Mouse (Mus musculus) ES-E14 (cell line): ENCODE measurements at regions not wholly inside any gene's neighbourhood (a gene's known extent, or its start where the extent isn't known, plus 50 kb on each side); places are given as distances from the start of the nearest gene placed in this dataset.

Experiments used
- DNase-seq: peaks from one replicate; pipeline ENCODE4 v3.0.0-alpha.2; 2013; ENCODE audit warnings: low read depth, low spot score
- H3K27ac ChIP-seq: 2 replicates; pipeline ENCODE4 v1.5.1; 2012; ENCODE audit warnings: low read depth, mild to moderate bottlenecking, low read length, moderate library complexity, mixed read lengths; ENCODE audit not compliant: poor library complexity, insufficient read depth, severe bottlenecking
- H3K36me3 ChIP-seq: 2 replicates; pipeline ENCODE4 v1.6.1; 2012; ENCODE audit warnings: mild to moderate bottlenecking, low read length, moderate library complexity, mixed read lengths; ENCODE audit not compliant: control insufficient read depth, poor library complexity, insufficient read depth, severe bottlenecking
- H3K4me1 ChIP-seq, 2 experiments: fragments of 150-350 bp in 1 of 2; sonication (generic) in 1 of 2; 2 replicates each; pipeline ENCODE4 v1.6.1; 2012; ENCODE audit warnings: low read length in 2 of 2, mild to moderate bottlenecking in 1 of 2, mixed read lengths in 1 of 2; ENCODE audit not compliant: control insufficient read depth in 2 of 2, insufficient read depth in 2 of 2, poor library complexity in 1 of 2
- H3K4me3 ChIP-seq, 2 experiments: fragments of 150-350 bp in 1 of 2; sonication (generic) in 1 of 2; 2 replicates each; pipeline ENCODE4 v1.5.1; 2012; ENCODE audit warnings: low read length in 2 of 2, low read depth in 1 of 2, mild to moderate bottlenecking in 1 of 2, mixed read lengths in 1 of 2; ENCODE audit not compliant: insufficient read depth in 1 of 2, poor library complexity in 1 of 2, severe bottlenecking in 1 of 2
- H3K9ac ChIP-seq: 2 replicates; pipeline ENCODE4 v1.6.1; 2012; ENCODE audit warnings: low read depth, mild to moderate bottlenecking, low read length, mixed read lengths; ENCODE audit not compliant: poor library complexity, insufficient read depth, severe bottlenecking
- H3K9me3 ChIP-seq: fragments of 150-350 bp; sonication (generic); 2 replicates; pipeline ENCODE4 v1.6.1; 2012; ENCODE audit warnings: low read depth, mild to moderate bottlenecking, low read length; ENCODE audit not compliant: control insufficient read depth, insufficient read depth
- CHD2 ChIP-seq: IDR thresholded peaks from 2 replicates; pipeline ENCODE4 v1.6.1; 2014; ENCODE audit warnings: mild to moderate bottlenecking, low read depth, low read length, inconsistent platforms
- HCFC1 ChIP-seq: IDR thresholded peaks from 2 replicates; pipeline ENCODE4 v1.6.1; 2012; ENCODE audit warnings: low read length, inconsistent platforms, borderline replicate concordance; ENCODE audit not compliant: insufficient read depth
- MAFK ChIP-seq: IDR thresholded peaks from 2 replicates; pipeline ENCODE4 v1.6.1; 2014; ENCODE audit warnings: mild to moderate bottlenecking, low read depth, low read length, inconsistent platforms; ENCODE audit not compliant: insufficient read depth
- ZC3H11A ChIP-seq: IDR thresholded peaks from 2 replicates; pipeline ENCODE4 v1.6.1; 2012; ENCODE audit warnings: low read depth, mild to moderate bottlenecking, inconsistent platforms, low read length, borderline replicate concordance
- ZNF384 ChIP-seq: IDR thresholded peaks from 2 replicates; pipeline ENCODE4 v1.6.1; 2012; ENCODE audit warnings: low read depth, low read length, inconsistent platforms
- in situ Hi-C, 2 experiments: fragments of 600-800 bp; cut with MboI; formaldehyde crosslinking; loops; one replicate each; pipeline ENCODE4 v1.15.1; 2025; ENCODE audit warnings: low sequenced_read_pairs in 2 of 2, inconsistent platforms in 1 of 2; ENCODE audit not compliant: unreplicated experiment in 2 of 2

DNA sequence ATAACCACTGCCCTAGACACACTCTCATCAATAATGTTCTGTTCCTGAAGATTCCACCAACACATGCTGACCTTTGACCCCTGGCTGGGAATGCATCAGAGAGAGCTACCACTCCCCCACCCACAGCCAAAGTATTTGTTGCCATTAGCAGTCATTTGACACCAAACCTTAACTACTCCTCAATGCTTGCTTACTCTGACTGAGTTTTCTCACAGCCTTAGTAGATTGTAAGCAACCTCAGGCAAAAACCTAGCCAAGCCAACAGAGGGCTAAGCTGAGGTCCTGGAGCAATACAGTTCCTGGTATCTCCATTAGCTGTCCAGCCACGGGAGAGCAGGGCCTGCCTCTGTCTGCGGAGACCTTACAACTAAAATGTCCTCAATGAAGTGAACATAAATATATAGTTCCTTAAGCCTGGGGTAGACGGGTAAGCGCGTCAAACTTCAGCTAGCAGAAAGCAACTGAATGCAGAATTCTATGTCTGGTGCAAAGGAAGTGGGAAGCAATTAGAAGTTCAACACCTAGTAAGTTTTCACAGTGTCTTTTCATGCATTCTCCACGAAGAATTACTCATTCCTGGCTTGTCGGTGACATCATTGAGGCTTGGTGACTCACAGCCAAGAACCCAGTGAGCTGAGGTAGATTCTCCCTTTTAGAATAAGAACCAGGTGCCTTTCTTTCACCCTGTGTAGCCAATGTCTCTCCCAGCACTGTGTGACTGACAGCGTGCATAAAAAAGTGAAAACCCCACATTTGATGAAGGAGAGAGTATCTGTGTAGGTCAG is 113.6 kb upstream of the Nebl start:
- H3K36me3 ChIP-seq: no peaks in the 10 kb centered on the region
- in situ Hi-C loops: loop anchor here in 1 of 2 experiments (25.0 kb wide), 1 partner anchor 408 kb away; no protein-coding TSS in a partner anchor
- H3K4me3 ChIP-seq: no peak overlapping the region
- no peak for DNase-seq
- no peak for TF ChIP-seq ZC3H11A
- TF ChIP-seq ZNF384: no peak
- TF ChIP-seq MAFK: no peak
- TF ChIP-seq CHD2: no peak
- TF ChIP-seq HCFC1: no peak
- no peak overlapping the region; the same call in 1 of the 2 replicates for H3K27ac ChIP-seq
- H3K9me3 ChIP-seq: no peaks in the 10 kb centered on the region
- H3K4me1 ChIP-seq: 0 out of 4 replicates have a peak, but pooled peaks cover 0 to 2% of the 10 kb centered on the region in 2 experiments
- H3K9ac ChIP-seq: no peak overlapping the region

DNA sequence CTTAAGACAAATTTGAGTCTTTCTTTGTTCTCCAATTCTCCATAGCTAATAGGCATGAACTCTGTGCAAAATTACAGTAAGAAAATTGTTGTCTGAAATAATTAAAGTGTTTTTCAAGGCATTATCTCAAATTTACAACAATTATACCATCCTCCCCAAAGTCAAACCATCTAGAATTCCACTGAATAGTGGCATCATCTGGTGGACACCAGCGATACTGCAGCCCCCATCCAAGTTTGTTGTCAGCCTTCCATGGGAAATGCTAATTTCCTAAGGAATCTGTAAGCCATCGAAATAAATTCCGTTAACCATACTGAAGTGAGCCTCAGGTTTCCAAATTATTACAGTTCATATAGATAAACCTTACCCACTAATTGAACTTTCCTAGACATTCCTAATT is 110.7 kb upstream of the Nebl start:
- TF ChIP-seq ZNF384: no peak
- peak; percentile 71; the same call in 1 of the 2 replicates for TF ChIP-seq ZC3H11A
- TF ChIP-seq MAFK: no peak
- Histone ChIP-seq H3K9me3 (no peaks in the 10 kb centered on the region), H3K36me3 (no peaks in the 10 kb centered on the region), H3K4me3 (no peak overlapping the region), H3K27ac (no peak overlapping the region), H3K4me1 (peaks cover 0 to 5% of the 10 kb centered on the region in 2 experiments; a peak in 1 of 4 replicates), H3K9ac (no peak overlapping the region)
- no peak for DNase-seq
- in situ Hi-C loops: loop anchor here in 1 of 2 experiments (25.0 kb wide), 1 partner anchor 405 kb away; no protein-coding TSS in a partner anchor

DNA sequence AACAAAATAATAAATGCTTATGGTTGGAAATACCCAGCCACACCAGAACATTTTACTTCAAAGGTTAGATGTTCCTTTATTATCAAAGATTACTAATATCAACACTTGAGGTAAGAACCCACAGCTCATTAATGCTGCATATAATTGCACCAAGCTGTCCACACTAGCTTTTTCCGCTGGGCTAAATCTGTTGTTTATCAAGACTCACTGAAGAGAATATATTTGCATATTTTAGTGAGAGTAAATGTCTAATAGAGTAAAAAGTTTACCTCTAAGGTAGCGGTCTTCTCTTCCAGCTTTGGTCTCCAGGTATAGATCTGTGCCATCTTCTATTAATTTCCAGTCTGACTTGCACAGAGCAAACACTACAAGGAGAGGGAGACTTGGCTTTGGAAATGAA is 110.3 kb upstream of the Nebl start:
- no peak for TF ChIP-seq ZC3H11A
- no peak for TF ChIP-seq MAFK
- no peak for TF ChIP-seq CHD2
- TF ChIP-seq HCFC1: no peak
- TF ChIP-seq ZNF384: no peak
- H3K9ac ChIP-seq: no peak overlapping the region
- H3K36me3 ChIP-seq: no peaks in the 10 kb centered on the region
- H3K4me1 ChIP-seq: peaks cover 0 to 5% of the 10 kb centered on the region in 2 experiments; a peak in 1 of 4 replicates
- in situ Hi-C loops: loop anchor here in 1 of 2 experiments (25.0 kb wide), 1 partner anchor 404 kb away; no protein-coding TSS in a partner anchor
- H3K9me3 ChIP-seq: no peaks in the 10 kb centered on the region
- no peak overlapping the region for H3K27ac ChIP-seq
- no peak overlapping the region for H3K4me3 ChIP-seq
- DNase-seq: no peak

- H3K4me1 ChIP-seq: peaks cover 0 to 5% of the 10 kb centered on the region in 2 experiments; a peak in 1 of 4 replicates
- no peaks in the 10 kb centered on the region for H3K9me3 ChIP-seq
- no peak for DNase-seq
- H3K36me3 ChIP-seq: no peaks in the 10 kb centered on the region
- no peak overlapping the region for H3K4me3 ChIP-seq
- TF ChIP-seq MAFK (no peak), CHD2 (no peak), ZNF384 (no peak), HCFC1 (no peak), ZC3H11A (no peak)
- H3K9ac ChIP-seq: no peak overlapping the region
- no peak overlapping the region for H3K27ac ChIP-seq
- in situ Hi-C loops: loop anchor here in 1 of 2 experiments (25.0 kb wide), 1 partner anchor 404 kb away; no protein-coding TSS in a partner anchor
These were observed 109.8 kb upstream of the Nebl start for GRCm38 (mm10) chr2:17840941-17841498.
